Mouse (Mus musculus) kidney, adult 9 months (tissue): ENCODE measurements around the gene Ogt.
A peak's percentile ranks its signal among the peaks of the same experiment; 100 is the strongest.

ENCODE experiments used
- DNase-seq: peaks from one replicate; pipeline ENCODE4 v3.0.0; 2022

The Ogt gene

DNA sequence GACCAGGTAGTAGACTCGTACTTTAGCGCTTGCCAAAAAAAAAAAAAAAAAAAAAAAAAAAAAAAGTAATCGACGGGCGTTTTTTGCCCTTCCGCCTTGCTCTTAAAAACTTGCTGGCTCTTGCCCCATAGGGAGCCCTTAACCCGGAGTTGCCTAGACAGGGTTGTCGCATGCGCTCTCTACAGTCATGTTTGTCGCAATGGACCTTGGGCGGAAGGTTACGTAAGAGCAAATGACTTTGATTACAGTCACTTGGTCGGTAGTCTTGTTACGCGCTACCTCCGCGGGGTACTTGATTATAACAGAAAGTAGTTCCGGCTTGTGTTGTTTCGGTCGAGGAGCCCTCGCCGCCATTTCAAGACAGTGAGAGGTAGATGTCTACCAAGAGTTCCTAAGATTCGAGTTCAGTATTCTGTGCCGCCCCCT is at the start of gene Ogt:
Gene Ogt, plus strand, starts transcription at position 320 of the 426 bp plus-strand sequence.
- DNase-seq = peak; percentile 96

DNA sequence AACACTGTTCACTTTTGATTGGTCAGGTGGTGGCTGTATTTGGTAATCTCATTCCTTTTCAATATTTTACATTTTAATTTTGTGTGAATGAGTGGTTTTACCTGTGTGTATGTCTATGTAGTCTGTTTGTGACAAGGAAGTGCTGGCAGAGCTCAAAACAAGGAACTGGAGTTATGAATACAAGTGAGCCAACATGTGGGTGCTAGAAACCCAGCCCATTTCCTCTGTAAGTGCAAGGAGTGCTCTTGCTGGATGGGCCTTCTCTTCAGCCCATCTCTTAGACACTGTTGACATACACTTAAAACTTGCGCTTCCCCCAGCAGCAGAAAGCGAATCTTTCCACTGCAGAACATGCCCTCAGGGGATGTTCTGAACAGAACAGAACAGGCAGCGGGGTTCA is 23.7 kb upstream of the Ogt start:
- DNase-seq = no peak

DNA sequence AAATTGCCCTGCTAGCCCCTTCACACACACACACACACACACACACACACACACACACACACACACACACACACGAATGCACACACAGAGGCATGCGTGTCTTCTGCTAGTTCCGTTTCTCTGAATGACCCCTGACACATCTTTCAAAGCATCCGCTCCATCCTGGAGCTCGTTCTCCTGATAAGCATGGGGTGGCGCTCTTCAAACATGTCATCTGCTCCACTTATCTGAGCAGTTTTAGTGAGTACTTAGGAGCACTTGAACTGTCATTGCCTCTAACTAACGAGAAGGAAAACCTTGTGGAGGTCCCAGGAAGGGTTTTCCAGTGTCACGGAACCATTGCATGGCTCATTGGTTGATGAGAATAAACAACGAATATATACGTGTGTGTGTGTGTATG is 22.0 kb upstream of the Ogt start:
- no peak for DNase-seq

DNA sequence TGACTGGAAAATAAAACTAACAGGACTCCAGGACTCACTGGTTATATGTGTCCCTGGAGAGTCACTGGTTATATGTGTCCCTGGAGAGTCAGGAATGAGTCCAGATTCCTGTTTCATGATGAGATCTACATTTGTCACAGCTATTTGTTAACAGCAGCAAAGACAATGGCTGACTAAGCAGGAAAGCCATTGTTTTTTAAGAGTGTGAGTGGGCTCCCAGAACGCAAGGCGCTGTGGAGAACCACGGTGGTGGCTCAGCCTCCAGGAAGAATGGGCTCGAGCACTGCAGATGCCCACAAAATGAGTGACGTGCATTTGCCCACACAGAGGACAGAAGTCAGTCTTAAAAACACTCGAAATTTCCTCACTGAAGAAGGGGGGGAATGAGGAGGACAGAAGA is 19.5 kb upstream of the Ogt start:
- peak; percentile 22 for DNase-seq

DNA sequence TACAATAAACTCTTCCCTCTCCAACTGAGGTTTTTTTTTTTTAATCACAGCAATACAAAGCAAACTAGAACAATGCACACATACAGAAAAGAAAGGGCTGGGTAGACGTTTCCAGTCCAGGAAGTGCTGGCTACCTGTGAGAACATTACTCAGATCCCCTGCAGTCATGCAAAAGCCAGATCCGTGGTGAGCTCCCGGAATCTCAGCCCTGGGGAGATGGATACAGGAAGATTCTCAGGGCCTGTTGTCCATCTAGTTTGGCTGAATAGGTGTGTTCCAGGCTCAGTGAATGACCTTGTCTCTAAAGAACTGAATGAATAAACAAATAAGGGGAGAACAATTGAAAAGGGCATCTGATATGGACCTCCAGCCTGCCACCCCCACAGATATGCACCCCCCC is 17.3 kb upstream of the Ogt start:
- DNase-seq = no peak

DNA sequence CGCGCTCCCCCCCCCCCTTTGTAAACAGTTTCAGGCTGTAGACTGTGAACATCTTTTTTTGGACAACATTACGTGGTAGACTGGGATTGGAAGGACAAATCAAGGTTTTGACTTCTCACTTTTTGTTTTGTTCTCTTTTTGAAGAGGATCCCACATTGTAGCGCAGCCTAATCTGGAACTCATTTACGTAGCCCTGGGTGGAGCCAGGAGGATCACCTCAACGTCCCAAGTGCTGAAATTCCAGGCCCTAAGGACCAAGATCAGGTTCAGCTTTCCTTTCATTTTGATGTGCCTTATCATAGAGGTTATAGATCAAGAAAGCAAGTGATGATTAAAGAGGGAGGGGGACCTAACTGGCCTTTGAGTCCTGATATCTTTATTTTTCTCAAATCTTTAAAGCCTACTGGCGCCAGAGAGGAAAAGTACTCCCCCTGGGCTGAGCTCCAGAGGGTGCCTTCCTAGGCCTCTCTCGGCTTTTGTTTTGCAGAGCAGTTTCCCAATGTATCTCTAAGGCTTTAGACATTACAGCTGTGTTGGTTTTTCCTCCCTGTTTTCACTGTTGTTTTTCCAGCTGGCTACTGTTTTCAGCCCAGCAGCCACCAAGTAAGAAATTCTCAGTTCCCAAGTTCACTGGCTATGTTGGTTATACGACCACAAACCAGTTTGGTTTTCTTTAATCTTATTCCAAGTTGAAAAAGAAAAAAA is 2.9 kb upstream of the Ogt start:
- DNase-seq = no peak

DNA sequence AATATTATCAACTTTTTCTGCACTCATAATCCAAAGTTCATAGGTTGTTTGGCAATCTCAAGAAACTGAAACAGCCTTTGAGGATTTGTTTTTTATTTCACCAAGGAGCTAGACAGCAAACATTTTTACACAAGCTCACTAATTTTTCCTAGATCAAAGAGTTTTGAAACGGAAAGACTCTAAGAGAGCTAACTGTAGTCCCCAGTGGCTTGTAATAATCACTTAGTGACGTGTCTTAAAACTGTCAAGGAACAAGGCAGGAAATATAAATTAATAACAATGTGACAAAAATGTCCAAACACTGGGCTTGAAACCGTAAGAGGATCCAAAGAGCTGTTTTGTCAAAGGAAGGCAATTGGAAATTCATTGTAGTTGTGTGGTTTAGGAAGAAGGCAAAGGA is 1.0 kb upstream of the Ogt start:
- DNase-seq = peak; percentile 14

DNA sequence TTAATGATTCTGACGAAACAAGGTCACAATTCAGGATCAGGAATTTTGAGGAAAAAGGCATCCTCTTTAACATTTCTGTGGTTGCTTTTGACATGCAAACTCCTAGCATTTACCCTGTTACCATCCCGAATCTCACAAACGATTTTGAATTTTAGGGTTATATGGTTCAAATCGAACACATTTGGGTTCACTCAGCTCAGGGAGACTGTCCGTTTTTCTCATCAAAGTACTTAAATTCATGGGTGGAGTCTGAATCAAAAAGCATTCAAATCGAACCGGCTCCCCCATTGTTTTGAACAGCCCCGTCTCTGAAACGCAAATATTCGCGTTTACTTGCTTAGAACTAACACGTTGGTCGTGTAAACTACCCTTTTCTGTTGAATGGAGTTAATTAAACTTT is 554 bp upstream of the Ogt start:
- DNase-seq = no peak

DNA sequence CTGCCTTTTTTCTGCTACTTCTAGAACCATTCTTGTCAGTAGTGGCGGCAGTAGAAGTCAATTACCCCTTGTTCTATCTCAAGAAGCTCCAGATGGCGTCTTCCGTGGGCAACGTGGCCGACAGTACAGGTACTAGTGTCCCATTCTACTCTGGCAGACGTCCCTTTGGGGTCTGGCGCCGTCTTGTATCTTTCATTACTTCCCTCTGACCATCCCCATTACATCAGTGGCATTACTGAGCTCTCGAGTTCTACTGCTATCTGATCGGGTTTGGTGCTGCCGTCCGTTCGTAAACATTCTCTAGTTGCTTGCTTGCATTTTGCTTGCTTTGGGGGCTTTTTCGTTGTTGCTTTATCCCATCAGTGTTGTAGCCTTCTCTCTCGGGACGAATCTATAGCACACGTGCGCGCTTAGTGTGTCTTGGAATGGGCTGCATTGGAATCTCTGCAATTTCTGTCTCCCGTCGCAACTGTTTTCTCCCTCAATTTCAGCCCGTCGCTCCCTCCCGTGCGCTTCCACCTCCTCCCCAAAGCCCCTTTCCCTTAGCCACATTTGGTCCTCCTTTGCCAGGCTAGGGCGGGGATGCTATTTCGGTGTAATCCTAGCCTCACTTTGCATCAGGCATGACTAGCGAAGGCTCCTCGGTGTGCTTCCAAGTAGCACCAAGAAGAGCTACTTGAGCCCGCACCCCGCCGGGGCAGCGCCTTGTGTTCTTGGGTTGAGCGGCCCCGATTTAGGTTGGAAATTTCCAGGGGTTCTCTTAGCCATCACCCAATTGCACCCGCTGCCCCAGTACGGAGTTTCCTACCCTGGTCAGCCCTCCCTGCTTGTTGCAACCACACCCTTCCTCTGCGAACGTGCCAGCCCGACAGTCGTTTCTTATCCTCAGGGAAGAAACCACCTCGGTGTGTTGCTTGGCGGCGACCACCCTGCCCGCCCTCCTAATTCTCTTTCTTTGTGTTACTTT is 617 bp downstream of the Ogt start:
- DNase-seq = peak; percentile 33

DNA sequence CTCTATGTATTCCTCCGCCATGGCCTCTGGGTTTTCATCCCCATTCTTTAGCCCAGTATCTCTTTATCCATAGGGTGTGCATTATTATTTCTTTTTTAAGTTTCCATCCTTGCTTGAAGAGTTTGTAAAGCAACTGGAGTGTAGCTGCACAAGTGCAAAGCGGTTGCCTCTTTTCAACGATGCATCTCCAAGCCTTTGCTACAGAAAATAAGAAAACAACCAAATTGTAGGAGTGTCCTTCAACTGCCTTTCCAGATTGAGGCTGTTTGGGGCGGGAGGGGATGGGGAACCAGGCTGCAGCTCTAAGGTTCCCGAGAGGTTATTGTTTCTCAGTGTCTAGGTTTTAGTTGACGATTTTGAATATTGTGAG is 1.3 kb downstream of the Ogt start:
- no peak for DNase-seq

DNA sequence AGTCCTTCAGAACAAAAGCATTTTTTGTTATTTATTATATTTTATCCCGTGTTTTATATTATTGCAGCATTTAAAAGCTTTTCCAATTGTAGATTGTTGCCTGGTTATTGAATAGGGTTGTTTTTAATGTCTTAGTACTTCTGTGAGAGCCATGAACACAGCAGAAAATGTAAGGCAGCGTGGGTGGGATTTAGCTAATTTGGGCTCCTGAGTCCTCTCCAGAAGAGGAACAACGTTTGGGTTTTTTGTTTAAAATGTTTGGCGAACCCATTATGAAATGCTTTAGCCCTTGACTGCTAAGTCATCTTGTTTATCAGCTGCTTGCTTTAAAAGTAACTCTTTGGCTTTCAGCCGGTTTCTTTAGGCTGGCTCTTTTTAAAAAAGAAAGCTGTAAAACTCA is 2.2 kb downstream of the Ogt start:
- no peak for DNase-seq

DNA sequence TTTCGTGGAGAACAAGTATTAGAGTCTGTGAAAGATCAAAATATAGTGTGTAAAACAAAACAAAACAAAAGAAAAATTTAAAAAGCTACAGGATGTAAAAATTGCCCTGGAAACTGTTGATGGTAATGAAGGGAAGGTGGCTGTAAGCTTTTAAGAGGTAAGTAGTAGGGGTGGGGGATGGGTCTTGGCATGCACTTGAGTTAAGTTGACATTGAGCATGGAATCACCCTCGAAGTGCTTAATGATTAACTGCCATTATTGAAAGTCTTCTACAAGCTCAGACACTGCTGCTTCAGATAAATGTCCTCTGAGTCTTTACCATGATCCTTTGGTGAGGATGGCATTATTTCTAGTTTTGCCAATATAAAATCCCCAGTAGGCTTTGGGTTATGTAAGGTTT is 5.4 kb downstream of the Ogt start:
- DNase-seq = peak; percentile 71

DNA sequence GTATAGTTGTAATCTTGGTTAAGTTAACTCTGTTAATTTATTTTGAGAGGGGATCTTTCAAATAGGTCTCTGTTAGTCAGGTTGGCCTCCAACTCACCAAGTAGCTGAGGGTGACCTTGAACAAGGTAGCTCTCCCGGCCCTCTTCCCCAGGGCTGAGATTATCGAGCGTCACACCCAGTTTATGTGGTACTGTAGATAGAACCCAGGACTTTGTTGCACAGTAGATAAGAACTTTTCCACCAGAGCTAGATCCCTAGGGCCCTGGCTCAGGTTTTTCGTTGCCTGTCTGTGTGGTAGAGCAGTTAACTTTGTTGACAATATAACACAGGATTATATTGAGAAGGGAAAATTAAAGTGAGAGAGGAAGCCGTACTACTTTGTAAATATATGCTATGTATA is 6.8 kb downstream of the Ogt start:
- DNase-seq = no peak

DNA sequence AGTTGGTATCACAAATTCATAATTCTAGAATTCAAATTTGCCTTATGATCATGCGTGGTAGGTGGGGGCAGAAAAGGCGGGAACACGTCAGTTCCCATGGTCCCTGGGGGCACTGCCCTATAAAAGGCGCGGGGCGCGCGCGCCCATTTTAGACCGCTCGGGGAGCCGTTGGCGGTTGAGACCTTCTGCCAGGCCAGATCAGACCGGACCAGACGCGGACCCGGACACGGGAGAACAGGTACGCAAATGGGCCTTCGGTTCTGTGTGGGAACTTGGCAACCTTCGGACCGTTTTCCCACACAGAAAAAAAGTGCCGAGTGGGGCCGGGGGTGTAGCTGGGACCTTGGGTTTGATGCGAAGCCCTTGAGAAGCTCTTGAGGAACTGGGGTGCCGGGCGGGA is 55.8 kb downstream of the Ogt start:
- no peak for DNase-seq

DNA sequence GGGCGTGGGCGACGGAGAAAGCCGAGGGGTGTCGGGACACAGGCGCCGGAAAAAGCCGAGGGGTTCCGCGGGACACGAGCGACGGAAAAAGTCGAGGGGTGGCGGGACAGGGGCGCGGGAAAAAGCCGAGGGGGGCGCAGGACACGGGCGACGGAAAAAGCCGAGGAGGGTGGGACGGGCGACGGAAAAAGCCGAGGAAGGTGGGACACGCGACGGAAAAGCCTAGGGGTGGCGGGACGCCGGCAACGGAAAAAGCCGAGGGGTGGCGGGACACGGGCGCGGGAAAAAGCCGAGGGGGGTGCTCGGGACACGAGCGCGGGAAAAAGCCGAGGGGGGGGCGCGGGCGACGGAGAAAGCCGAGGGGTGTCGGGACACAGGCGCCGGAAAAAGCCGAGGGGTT is 57.7 kb downstream of the Ogt start:
- no peak for DNase-seq

DNA sequence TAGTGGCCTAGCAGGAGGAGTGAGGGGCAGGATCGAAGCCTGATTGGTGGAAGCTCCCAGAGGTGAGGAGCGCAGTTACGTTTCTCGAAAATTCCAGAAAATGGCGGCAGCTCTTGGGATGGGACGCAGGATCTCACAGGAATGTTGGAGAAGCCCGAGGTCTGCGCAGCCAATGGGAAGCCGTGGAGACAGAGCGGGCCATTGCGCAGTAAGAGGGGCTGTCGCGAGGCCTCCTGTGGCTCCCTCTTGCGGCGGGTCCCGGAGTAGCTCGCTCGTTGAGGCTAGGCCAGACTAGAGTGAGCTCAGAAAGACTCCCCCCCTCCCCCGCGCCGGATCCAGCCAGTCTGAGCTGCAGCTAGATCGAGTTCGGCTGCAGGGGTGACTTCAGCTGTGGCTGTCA is 58.4 kb downstream of the Ogt start:
- DNase-seq = no peak

DNA sequence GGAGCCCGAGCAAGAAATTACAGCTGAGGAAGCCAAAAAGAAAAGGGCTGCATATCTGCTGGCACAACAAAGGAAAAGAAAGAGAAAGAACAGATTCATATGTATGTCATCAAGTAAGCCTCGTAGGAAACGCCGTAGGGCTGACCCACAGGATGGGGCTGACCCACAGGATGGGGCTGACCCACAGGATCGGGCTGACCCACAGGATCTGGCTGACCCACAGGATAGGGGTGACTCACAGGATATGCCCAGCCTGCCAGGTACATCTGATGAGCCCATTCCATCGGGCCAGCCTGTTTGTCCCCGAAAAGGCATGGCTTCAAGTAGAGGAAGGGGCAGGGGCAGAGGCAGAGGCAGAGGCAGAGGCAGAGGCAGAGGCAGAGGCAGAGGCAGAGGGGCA is 65.3 kb downstream of the Ogt start:
- DNase-seq = no peak

DNA sequence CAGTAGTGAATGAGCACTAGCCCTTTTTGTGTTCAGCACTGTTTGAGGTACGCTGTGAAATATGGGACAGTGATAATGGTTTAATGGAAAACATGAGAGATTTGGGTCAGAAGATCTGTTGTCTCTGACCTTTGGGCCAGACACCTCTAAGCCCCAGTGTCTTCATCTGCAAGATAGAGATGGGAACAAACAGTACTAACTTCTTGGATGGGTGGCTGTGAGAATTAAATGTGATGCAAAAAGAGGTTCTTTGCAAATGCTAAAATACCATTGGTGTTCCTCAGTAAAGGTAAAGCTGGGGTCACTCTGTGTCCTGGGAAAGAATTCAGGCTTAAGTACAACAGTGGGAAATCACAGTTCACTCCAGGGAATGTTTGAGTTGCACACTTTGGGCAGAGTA is 80.5 kb downstream of the Ogt start:
- no peak for DNase-seq

DNA sequence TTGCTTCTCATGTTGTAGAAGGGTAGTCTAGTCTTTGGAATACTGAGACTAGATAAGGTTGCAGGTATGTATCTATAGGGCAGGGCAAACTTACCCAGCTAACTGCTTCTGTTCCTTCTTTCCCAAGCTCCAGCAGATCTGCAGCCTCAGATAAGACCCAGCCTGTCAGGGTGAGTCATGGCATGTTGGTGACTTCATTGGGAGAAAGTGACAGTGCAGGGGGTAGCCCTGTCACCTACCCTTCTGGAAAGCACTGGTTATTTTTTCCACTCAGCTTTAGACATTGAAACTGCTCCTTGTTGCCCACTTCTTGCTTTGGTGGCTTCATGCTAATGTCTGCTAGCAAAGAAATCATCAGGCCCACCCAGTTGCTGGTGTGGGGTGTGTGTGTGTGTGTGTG is 90.2 kb downstream of the Ogt start:
- no peak for DNase-seq

DNA sequence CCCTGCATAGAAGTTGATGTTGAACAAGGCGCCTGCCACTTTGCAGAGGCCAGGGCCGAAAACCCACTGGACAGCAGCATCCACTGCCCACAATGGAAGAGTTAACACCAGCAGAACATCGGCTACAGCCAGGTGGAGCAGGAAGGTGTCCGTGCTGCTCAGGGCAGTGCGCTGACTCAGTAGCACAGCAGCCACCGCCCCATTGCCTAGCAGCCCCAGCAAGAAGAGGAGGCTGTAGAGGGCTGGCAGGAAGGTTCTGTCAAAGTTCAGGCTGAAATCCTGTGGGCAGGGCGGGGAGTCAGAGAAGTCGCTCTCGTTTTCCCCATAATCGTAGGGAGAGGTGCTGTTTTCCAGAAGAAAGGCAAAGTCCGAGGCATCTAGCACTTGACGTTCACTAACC is 92.8 kb downstream of the Ogt start:
- no peak for DNase-seq

DNA sequence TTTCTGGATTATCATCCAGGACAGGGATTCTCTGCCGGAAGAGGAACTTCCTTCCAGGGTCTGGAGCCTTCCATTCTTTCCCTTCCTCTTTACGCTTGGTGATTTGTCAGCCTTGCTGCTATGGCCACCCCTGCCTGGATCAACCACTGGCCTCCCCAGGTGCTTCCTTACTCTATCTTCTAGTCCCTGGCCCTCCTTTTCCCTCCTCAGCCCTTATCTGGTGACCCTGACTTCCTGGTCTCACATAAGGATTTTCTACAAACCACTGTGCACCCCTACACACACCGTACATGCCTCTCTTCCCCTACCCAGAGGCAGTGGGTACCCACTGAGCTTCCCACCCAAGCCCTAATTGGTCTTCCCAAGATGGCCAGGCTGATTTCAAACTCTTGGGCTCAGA is 93.4 kb downstream of the Ogt start:
- DNase-seq = no peak

DNA sequence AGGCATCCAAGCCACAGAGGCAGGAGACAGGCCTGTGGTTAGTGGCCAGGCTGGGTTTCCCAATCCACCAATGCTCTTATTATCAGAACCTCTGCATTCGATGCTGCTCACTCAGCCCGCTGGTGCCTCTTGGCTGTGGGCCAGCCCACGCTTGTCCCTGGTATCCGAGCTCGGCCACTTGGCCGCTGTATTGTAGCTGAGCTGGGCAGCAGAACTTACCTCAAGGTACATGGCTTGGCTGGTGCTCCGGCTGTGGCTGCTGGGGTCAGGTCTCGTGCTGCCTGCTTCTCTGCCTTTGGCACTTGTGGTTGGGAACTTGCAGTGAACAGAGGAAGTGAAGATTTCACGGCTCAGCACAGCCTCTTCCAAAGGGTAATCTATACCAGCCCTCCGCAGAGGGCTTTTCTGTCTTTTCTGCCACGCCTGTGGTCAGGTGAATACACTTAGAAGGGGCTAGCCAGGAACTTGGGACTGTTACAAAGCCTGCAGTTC is 94.0 kb downstream of the Ogt start, which contains the start of gene Cxcr3:
Gene Cxcr3, minus strand, starts transcription at position 442 of the 492 bp plus-strand sequence.
- peak; percentile 17 for DNase-seq
